Mouse (Mus musculus) ES-E14 (cell line): Measurements from ENCODE around the gene Atp8a1. TPM values are rescaled to one million over a fixed set of nuclear protein-coding genes. Genes with fewer than 3 reads are reported as not detected.

ENCODE experiments used
- DNase-seq: peaks from one replicate; pipeline ENCODE4 v3.0.0-alpha.2; 2013; ENCODE audit warnings: low read depth, low spot score
- H3K27ac ChIP-seq: 2 replicates; pipeline ENCODE4 v1.5.1; 2012; ENCODE audit warnings: low read depth, mild to moderate bottlenecking, low read length, moderate library complexity, mixed read lengths; ENCODE audit not compliant: poor library complexity, insufficient read depth, severe bottlenecking
- H3K36me3 ChIP-seq: 2 replicates; pipeline ENCODE4 v1.6.1; 2012; ENCODE audit warnings: mild to moderate bottlenecking, low read length, moderate library complexity, mixed read lengths; ENCODE audit not compliant: control insufficient read depth, poor library complexity, insufficient read depth, severe bottlenecking
- H3K4me1 ChIP-seq, 2 experiments: fragments of 150-350 bp in 1 of 2; sonication (generic) in 1 of 2; 2 replicates each; pipeline ENCODE4 v1.6.1; 2012; ENCODE audit warnings: low read length in 2 of 2, mild to moderate bottlenecking in 1 of 2, mixed read lengths in 1 of 2; ENCODE audit not compliant: control insufficient read depth in 2 of 2, insufficient read depth in 2 of 2, poor library complexity in 1 of 2
- H3K4me3 ChIP-seq, 2 experiments: fragments of 150-350 bp in 1 of 2; sonication (generic) in 1 of 2; 2 replicates each; pipeline ENCODE4 v1.5.1; 2012; ENCODE audit warnings: low read length in 2 of 2, low read depth in 1 of 2, mild to moderate bottlenecking in 1 of 2, mixed read lengths in 1 of 2; ENCODE audit not compliant: insufficient read depth in 1 of 2, poor library complexity in 1 of 2, severe bottlenecking in 1 of 2
- H3K9ac ChIP-seq: 2 replicates; pipeline ENCODE4 v1.6.1; 2012; ENCODE audit warnings: low read depth, mild to moderate bottlenecking, low read length, mixed read lengths; ENCODE audit not compliant: poor library complexity, insufficient read depth, severe bottlenecking
- H3K9me3 ChIP-seq: fragments of 150-350 bp; sonication (generic); 2 replicates; pipeline ENCODE4 v1.6.1; 2012; ENCODE audit warnings: low read depth, mild to moderate bottlenecking, low read length; ENCODE audit not compliant: control insufficient read depth, insufficient read depth
- CHD2 ChIP-seq: IDR thresholded peaks from 2 replicates; pipeline ENCODE4 v1.6.1; 2014; ENCODE audit warnings: mild to moderate bottlenecking, low read depth, low read length, inconsistent platforms
- HCFC1 ChIP-seq: IDR thresholded peaks from 2 replicates; pipeline ENCODE4 v1.6.1; 2012; ENCODE audit warnings: low read length, inconsistent platforms, borderline replicate concordance; ENCODE audit not compliant: insufficient read depth
- MAFK ChIP-seq: IDR thresholded peaks from 2 replicates; pipeline ENCODE4 v1.6.1; 2014; ENCODE audit warnings: mild to moderate bottlenecking, low read depth, low read length, inconsistent platforms; ENCODE audit not compliant: insufficient read depth
- ZC3H11A ChIP-seq: IDR thresholded peaks from 2 replicates; pipeline ENCODE4 v1.6.1; 2012; ENCODE audit warnings: low read depth, mild to moderate bottlenecking, inconsistent platforms, low read length, borderline replicate concordance
- ZNF384 ChIP-seq: IDR thresholded peaks from 2 replicates; pipeline ENCODE4 v1.6.1; 2012; ENCODE audit warnings: low read depth, low read length, inconsistent platforms
- in situ Hi-C, 2 experiments: fragments of 600-800 bp; cut with MboI; formaldehyde crosslinking; loops; one replicate each; pipeline ENCODE4 v1.15.1; 2025; ENCODE audit warnings: low sequenced_read_pairs in 2 of 2, inconsistent platforms in 1 of 2; ENCODE audit not compliant: unreplicated experiment in 2 of 2
- total RNA-seq: library from RNA; depleted of rRNA; stranded (reverse); fragments of 300-350 nt; gene quantifications from 2 replicates; pipeline ENCODE4 v1.2.3, GENCODE M21; 2012

Gene Atp8a1
- total RNA-seq, 1 experiment: 13.7 TPM

DNA sequence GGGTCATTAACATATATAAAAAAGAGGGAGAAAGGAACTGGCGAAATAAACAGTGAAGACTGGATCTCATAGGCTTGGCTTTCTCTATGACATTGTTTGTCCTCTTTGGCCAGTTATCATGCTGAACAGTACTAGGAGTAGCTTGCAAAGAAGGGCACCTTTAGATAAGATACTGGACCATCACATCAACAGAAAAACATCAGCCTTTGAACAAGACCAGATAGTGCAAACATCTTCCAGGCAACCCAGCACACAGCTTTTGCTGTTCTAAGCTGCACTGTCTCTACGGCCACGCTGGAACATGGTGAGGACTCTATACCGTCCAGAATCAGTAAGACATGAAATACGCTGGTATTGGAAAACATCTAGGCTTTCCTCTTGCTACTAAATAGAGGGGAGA lies 33.9 kb downstream of the Atp8a1 start:
- Histone ChIP-seq H3K4me3 (no peak overlapping the region), H3K36me3 (no peaks in the 10 kb centered on the region), H3K9me3 (no peaks in the 10 kb centered on the region), H3K4me1 (peaks cover 0 to 2% of the 10 kb centered on the region in 2 experiments; a peak in 1 of 4 replicates), H3K27ac (no peak overlapping the region), H3K9ac (no peak overlapping the region)
- TF ChIP-seq HCFC1 (no peak), ZNF384 (no peak), CHD2 (no peak), ZC3H11A (no peak), MAFK (no peak)
- in situ Hi-C loops: no loop called here
- DNase-seq: no peak

DNA sequence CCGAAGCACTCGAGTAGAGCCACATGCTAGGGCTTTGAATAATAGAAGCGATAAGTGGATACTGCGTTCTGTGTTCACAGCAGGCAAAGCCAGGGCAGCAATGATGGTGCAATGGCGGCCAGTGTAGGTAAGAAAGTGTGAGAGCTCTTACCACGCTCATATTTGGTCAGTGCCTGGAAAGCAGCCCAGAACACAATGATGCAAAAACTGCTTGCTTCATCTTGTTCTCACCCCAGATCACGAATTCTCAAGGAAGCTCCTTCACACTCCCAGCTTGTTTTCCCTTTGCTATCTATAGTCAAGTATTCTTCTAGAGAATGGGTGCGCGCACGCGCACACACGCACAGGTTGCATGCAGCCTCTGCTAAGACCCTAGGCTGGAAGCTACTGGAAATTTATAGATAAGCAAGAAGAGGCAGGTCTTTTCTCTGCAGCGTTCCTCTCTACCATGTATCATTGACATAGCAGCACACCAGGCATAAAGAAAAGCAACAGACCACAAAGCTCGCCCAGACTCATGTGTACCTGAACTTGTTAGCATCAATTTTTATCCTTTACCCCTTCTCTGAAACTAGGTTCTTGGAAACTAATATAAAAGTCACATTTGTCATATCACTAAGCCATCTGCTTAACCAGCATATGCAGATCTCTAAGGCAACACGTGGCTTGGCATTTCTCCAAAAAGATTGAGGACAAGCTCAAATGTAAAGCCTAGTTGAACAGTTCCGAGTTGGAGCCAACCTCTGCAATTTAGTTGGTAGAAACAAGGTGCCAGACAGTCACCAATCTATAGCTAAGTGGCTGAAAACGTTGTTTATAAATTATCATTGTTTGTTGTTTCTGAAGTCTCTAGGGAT lies 44.8 kb downstream of the Atp8a1 start:
- TF ChIP-seq ZNF384 (no peak), HCFC1 (no peak), CHD2 (no peak), ZC3H11A (no peak), MAFK (no peak)
- in situ Hi-C loops: no loop called here
- no peaks in the 10 kb centered on the region for H3K9me3 ChIP-seq
- H3K27ac ChIP-seq: no peak overlapping the region
- H3K9ac ChIP-seq: no peak overlapping the region
- H3K4me3 ChIP-seq: no peak overlapping the region
- no peaks in the 10 kb centered on the region for H3K36me3 ChIP-seq
- no peak for DNase-seq
- H3K4me1 ChIP-seq: peaks cover 2 to 11% of the 10 kb centered on the region in 2 experiments; a peak in 2 of 4 replicates

DNA sequence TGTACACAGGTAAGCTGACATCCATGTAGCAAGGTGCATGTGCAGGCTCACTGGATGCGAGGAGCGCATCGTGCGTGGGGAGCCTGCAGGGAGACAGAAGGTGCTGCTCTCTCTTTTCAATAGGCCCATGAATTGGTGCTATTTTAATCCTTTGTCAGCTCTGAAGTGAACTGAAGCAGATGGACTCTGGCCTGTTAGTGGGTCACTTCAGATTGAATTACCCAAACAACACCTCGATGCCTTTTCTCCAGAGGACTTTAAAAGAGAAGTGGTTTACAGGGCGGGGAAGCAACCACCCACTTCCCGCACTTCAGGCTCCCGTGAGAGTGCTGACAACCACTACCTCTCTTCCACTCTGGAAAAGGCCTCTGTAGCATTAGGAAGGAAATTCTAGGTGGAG lies 46.4 kb downstream of the Atp8a1 start:
- no peak for DNase-seq
- H3K27ac ChIP-seq: no peak overlapping the region
- TF ChIP-seq CHD2: no peak
- no peak for TF ChIP-seq ZNF384
- no peak for TF ChIP-seq ZC3H11A
- TF ChIP-seq MAFK: no peak
- no peak for TF ChIP-seq HCFC1

DNA sequence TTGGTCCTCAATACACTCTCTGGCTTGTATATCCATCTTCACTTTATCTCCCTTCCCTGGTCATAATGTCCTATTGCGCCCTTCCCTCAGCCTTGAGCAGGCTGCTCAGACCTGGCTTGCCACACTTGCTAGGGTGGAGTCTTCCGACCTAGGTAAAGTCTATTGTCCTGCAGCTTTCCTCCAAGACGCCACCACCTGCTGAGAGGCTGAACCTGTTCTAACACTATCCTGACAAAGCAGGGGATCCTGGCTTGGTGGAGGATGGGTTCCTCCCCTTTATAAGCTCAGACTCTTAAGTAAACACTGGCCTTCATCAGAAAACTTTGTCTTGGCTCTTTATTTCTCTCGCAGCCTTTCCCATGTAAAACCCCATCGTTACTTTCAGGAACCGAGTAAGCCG lies 47.4 kb downstream of the Atp8a1 start:
- peak; percentile 22 for DNase-seq
- no peak overlapping the region for H3K27ac ChIP-seq
- H3K36me3 ChIP-seq: no peaks in the 10 kb centered on the region; the same call in 1 of the 2 replicates
- H3K4me1 ChIP-seq: peaks cover 2 to 13% of the 10 kb centered on the region in 2 experiments; a peak in 2 of 4 replicates
- in situ Hi-C loops: no loop called here
- no peak overlapping the region for H3K4me3 ChIP-seq
- TF ChIP-seq ZNF384: no peak
- no peak for TF ChIP-seq MAFK
- no peak for TF ChIP-seq ZC3H11A
- TF ChIP-seq CHD2: no peak
- TF ChIP-seq HCFC1: no peak
- no peaks in the 10 kb centered on the region for H3K9me3 ChIP-seq
- H3K9ac ChIP-seq: no peak overlapping the region

More for the DNA sequence above, 46.4 kb downstream of the Atp8a1 start:
- in situ Hi-C loops: no loop called here
- Histone ChIP-seq H3K4me3 (no peak overlapping the region), H3K9ac (no peak overlapping the region), H3K9me3 (no peaks in the 10 kb centered on the region), H3K36me3 (no peaks in the 10 kb centered on the region), H3K4me1 (peaks cover 2 to 13% of the 10 kb centered on the region in 2 experiments; a peak in 2 of 4 replicates)

DNA sequence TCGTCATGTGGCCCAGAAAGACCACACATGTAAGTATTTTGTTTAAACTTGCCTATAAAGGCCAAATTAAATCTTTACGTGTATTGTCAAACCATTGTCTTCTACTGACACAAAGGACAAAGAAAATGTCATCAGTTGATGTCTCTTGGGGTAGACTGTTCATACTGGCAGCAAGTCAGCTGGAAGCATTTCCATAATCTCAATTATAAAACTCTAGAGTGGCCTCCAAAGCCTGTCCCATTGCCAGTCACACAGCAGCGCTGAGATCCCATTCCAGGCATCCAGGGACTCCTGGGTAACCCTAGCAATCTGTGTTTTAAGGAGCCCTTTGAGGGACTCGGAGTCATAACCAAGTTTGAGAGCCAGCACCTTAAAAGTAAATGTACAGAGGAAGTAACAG lies 48.9 kb downstream of the Atp8a1 start:
- no peak for TF ChIP-seq HCFC1
- TF ChIP-seq ZC3H11A: no peak
- TF ChIP-seq MAFK: no peak
- no peak for TF ChIP-seq CHD2
- TF ChIP-seq ZNF384: no peak
- Histone ChIP-seq H3K4me1 (peaks cover 2 to 13% of the 10 kb centered on the region in 2 experiments; a peak in 2 of 4 replicates), H3K27ac (no peak overlapping the region), H3K9ac (no peak overlapping the region), H3K36me3 (no peaks in the 10 kb centered on the region; the same call in 1 of the 2 replicates), H3K4me3 (no peak overlapping the region), H3K9me3 (no peaks in the 10 kb centered on the region)
- DNase-seq: no peak
- in situ Hi-C loops: no loop called here
